ENCODE assay signal across 29 mouse cellular contexts in genomic region chr2:3707236-3707635, GRCm38 (mm10).
DNase-seq lines count a peak whose midpoint lies in the region; ATAC-seq lines count a peak whose summit lies in the region.
"Had no signal": no experiment of that assay in that cellular context is flagged by ENCODE, and none has a peak within 500 bp of the region (broad histone marks: within the 10 kb centered on the region; RNA-seq: fewer than 3 reads in every experiment).

No protein-coding gene starts in this region.

- H3K27me3 ChIP-seq in heart, embryonic 12.5 days (replicated peaks), result no peaks in the 10 kb centered on the region; the same call in 1 of the 2 replicates
- no peaks in the 10 kb centered on the region for H3K27me3 ChIP-seq in midbrain, embryonic 16.5 days (ENCODE audit: control insufficient read depth, insufficient read depth, low read depth, low read length)
- H3K27me3 ChIP-seq: embryonic facial prominence, embryonic 13.5 days; forebrain, embryonic 12.5 days; forebrain, embryonic 15.5 days; heart, embryonic 15.5 days had no signal

- no peaks in the 10 kb centered on the region for H3K4me1 ChIP-seq in heart, embryonic 12.5 days (replicated peaks)
- H3K4me1 ChIP-seq in midbrain, embryonic 16.5 days (ENCODE audit: control insufficient read depth, insufficient read depth, low read length), result no peaks in the 10 kb centered on the region
- H3K4me1 ChIP-seq: embryonic facial prominence, embryonic 13.5 days; forebrain, embryonic 12.5 days; forebrain, embryonic 15.5 days; hindbrain, embryonic 10.5 days; hindbrain, embryonic 13.5 days had no signal

- H3K4me3 ChIP-seq in heart, embryonic 12.5 days, result no peak overlapping the region
- no peak overlapping the region for H3K4me3 ChIP-seq in midbrain, embryonic 16.5 days (ENCODE audit: low read depth, low read length)
- H3K4me3 ChIP-seq: embryonic facial prominence, embryonic 10.5 days; embryonic facial prominence, embryonic 13.5 days; erythroblast, embryonic 14.5 days; forebrain, embryonic 12.5 days; forebrain, embryonic 15.5 days; gastrocnemius, adult 2 months; heart, embryonic 15.5 days; hindbrain, embryonic 10.5 days; hindbrain, embryonic 13.5 days had no signal

- H3K9me3 ChIP-seq in heart, embryonic 12.5 days (replicated peaks), result no peaks in the 10 kb centered on the region
- no peaks in the 10 kb centered on the region for H3K9me3 ChIP-seq in midbrain, embryonic 16.5 days (replicated peaks; ENCODE audit: control insufficient read depth, low read length, poor library complexity, severe bottlenecking)
- H3K9me3 ChIP-seq: embryonic facial prominence, embryonic 10.5 days; embryonic facial prominence, embryonic 13.5 days; forebrain, embryonic 12.5 days; forebrain, embryonic 15.5 days; heart, embryonic 15.5 days; hindbrain, embryonic 10.5 days; hindbrain, embryonic 13.5 days had no signal

- no peak for ATAC-seq in heart, embryonic 12.5 days (ENCODE audit: insufficient number of reproducible peaks, low FRiP score)
- peak; percentile 30 for ATAC-seq in inflammation-experienced regulatory T-cells, adult 6 months
- ATAC-seq in neutrophil, adult 5-6 weeks (ENCODE audit: extremely low read depth, insufficient number of reproducible peaks, low FRiP score, poor library complexity, severe bottlenecking), result peak; percentile 34; the same call in 1 of the 2 replicates
- no peak for ATAC-seq in midbrain, embryonic 16.5 days
- ATAC-seq: activated CD4-positive, CD25-positive, alpha-beta regulatory T cell, adult 4 months; forebrain, embryonic 15.5 days; hindbrain, embryonic 16.5 days had no signal

- no peak overlapping the region for H3K4me2 ChIP-seq in heart, embryonic 12.5 days
- no peak overlapping the region for H3K4me2 ChIP-seq in midbrain, embryonic 16.5 days (ENCODE audit: low read length)
- H3K4me2 ChIP-seq: embryonic facial prominence, embryonic 13.5 days; forebrain, embryonic 12.5 days; forebrain, embryonic 15.5 days; heart, embryonic 11.5 days; heart, embryonic 15.5 days; hindbrain, embryonic 13.5 days had no signal

- peak; percentile 15 for DNase-seq in heart, adult 11 months
- DNase-seq in gastrocnemius, adult 8-10 months (ENCODE audit: low spot score in 2 of 2), result no peak
- no peak for DNase-seq in layer of hippocampus, adult 8-10 months (ENCODE audit: low spot score in 2 of 2)
- DNase-seq: adrenal gland, adult 8-10 months; adrenal gland, postnatal 25 days; cerebellum, adult 11-12 months; cerebellum, adult 8-10 months; cerebellum, postnatal 10 days; cerebellum, postnatal 36 days; embryo, embryonic 11 days; gastrocnemius, adult 2 months; gastrocnemius, postnatal 25 days; heart, postnatal 10 days; heart, postnatal 36 days had no signal

- WGBS in heart, embryonic 12.5 days, result 75% methylated on average over 1 of the region's 1 CpGs
- 87% methylated on average over 1 of the region's 1 CpGs for WGBS in midbrain, embryonic 16.5 days

- H3K27ac ChIP-seq in heart, embryonic 12.5 days (ENCODE audit: poor library complexity, severe bottlenecking), result no peak overlapping the region
- H3K27ac ChIP-seq in midbrain, embryonic 16.5 days (ENCODE audit: low read length), result no peak overlapping the region
- H3K27ac ChIP-seq: embryonic facial prominence, embryonic 10.5 days; embryonic facial prominence, embryonic 13.5 days; forebrain, embryonic 12.5 days; forebrain, embryonic 15.5 days; gastrocnemius, adult 2 months; heart, embryonic 15.5 days; hindbrain, embryonic 10.5 days; hindbrain, embryonic 13.5 days had no signal

- no peak overlapping the region for H3K9ac ChIP-seq in heart, embryonic 12.5 days
- H3K9ac ChIP-seq in midbrain, embryonic 16.5 days (ENCODE audit: low read depth, low read length), result no peak overlapping the region
- H3K9ac ChIP-seq: embryonic facial prominence, embryonic 13.5 days; forebrain, embryonic 12.5 days; forebrain, embryonic 15.5 days; heart, embryonic 15.5 days; hindbrain, embryonic 13.5 days had no signal

- no peaks in the 10 kb centered on the region for H3K36me3 ChIP-seq in heart, embryonic 12.5 days
- H3K36me3 ChIP-seq in midbrain, embryonic 16.5 days (ENCODE audit: control insufficient read depth, insufficient read depth, low read length), result no peaks in the 10 kb centered on the region
- H3K36me3 ChIP-seq: embryonic facial prominence, embryonic 10.5 days; embryonic facial prominence, embryonic 13.5 days; forebrain, embryonic 12.5 days; forebrain, embryonic 15.5 days; heart, embryonic 15.5 days; hindbrain, embryonic 10.5 days; hindbrain, embryonic 13.5 days had no signal

Comparison
In these comparisons a context has a peak if more than half of its experiments do, and no peak if none do; other contexts are left out.
1. ATAC-seq: peak in inflammation-experienced regulatory T-cells, adult 6 months (single experiment) and neutrophil, adult 5-6 weeks (single experiment); none in heart, embryonic 12.5 days (single experiment) and midbrain, embryonic 16.5 days (single experiment).